Mouse (Mus musculus) kidney, embryonic 15.5 days (tissue): ENCODE measurements at regions not wholly inside any gene's neighbourhood (a gene's known extent, or its start where the extent isn't known, plus 50 kb on each side); places are given as distances from the start of the nearest gene placed in this dataset.
"Not testable (repeated sequence)": the region's sequence is repeated elsewhere in the genome, so short reads cannot be mapped to it uniquely, and the experiment has no call there.

ENCODE experiments used
- ATAC-seq: fragments of 200-750 bp; cut with Nextera tagmentation; replicated peaks from 2 replicates; pipeline ENCODE4 v1.8.0; 2017; ENCODE audit warnings: moderate TSS enrichment; ENCODE audit not compliant: low FRiP score
- H3K27ac ChIP-seq: fragments of 300-500 bp; sonication (generic); 2 replicates; pipeline ENCODE4 v1.5.1; 2015; ENCODE audit warnings: mild to moderate bottlenecking, inconsistent platforms
- H3K27me3 ChIP-seq: fragments of 300-500 bp; sonication (generic); 2 replicates; pipeline ENCODE4 v1.6.1; 2015; ENCODE audit warnings: inconsistent platforms
- H3K36me3 ChIP-seq: fragments of 300-500 bp; sonication (generic); 2 replicates; pipeline ENCODE4 v1.6.1; 2015; ENCODE audit warnings: inconsistent platforms
- H3K4me1 ChIP-seq: fragments of 300-500 bp; sonication (generic); 2 replicates; pipeline ENCODE4 v1.6.1; 2015; ENCODE audit warnings: inconsistent platforms
- H3K4me2 ChIP-seq: fragments of 300-500 bp; sonication (generic); 2 replicates; pipeline ENCODE4 v1.6.1; 2015; ENCODE audit warnings: moderate library complexity, mild to moderate bottlenecking, inconsistent platforms
- H3K4me3 ChIP-seq: fragments of 300-500 bp; sonication (generic); replicated peaks from 2 replicates; pipeline ENCODE4 v1.5.1; 2015; ENCODE audit warnings: mild to moderate bottlenecking, inconsistent platforms
- H3K9ac ChIP-seq: fragments of 300-500 bp; sonication (generic); 2 replicates; pipeline ENCODE4 v1.6.1; 2015; ENCODE audit warnings: mild to moderate bottlenecking, inconsistent platforms
- H3K9me3 ChIP-seq: fragments of 300-500 bp; sonication (generic); replicated peaks from 2 replicates; pipeline ENCODE4 v1.6.1; 2016; ENCODE audit warnings: inconsistent platforms
- WGBS: fragments of 180-500 bp; shearing (Covaris S2); methylation state at CpG from one replicate; pipeline ENCODE4 v1.1.7; 2015; ENCODE audit warnings: mixed read lengths; 5-methylcytosine and 5-hydroxymethylcytosine counted together

DNA sequence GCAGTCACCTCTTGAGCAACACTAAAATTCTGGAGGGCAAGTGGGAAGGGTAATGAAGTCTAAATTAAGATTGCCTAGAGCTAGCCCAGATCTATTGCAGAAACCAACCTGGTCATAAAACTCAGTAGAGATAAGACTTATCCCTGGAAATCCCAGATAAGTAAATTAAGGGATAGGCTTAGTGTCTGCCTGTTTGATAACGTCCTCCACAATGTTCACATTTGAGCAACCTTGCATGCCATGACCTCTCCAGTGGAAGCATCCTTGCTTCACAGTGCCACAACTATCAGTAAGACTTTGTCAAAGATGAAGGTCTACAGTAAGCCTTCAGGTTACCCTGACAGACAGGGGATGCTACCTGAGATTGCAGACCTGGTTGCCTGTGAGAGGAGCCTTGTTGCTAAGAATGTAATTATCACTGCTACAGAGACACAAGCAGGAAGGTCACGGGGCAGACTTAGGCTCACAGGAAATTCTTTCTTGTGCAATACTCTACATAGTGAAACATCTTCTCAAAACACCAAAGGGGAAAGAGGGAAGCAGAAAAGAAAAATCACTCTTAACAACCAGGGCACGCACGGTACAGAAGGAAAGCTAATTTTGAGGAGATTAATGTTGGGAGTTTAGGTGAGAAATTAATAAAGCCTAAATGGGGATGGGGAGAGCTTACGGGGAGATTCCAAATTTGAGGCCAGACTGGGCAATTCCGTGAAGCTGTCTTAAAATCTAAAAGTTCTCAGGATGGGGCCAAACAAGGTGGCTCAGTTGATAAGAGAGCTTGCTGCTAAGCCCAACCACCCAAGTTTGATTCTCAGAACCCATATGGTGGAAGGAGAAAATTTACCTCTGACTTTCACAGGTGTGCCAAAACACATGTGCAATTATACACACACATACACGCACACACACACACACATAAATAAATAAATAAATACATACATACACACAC is 56.9 kb upstream of the Prdm9 start:
- Histone ChIP-seq H3K4me1 (no peaks in the 10 kb centered on the region), H3K9ac (no peak overlapping the region), H3K9me3 (no peaks in the 10 kb centered on the region), H3K4me2 (no peak overlapping the region), H3K27me3 (no peaks in the 10 kb centered on the region), H3K27ac (no peak overlapping the region), H3K4me3 (no peak overlapping the region), H3K36me3 (no peaks in the 10 kb centered on the region)
- WGBS, result 79% methylated on average over 7 of the region's 7 CpGs
- no peak for ATAC-seq

DNA sequence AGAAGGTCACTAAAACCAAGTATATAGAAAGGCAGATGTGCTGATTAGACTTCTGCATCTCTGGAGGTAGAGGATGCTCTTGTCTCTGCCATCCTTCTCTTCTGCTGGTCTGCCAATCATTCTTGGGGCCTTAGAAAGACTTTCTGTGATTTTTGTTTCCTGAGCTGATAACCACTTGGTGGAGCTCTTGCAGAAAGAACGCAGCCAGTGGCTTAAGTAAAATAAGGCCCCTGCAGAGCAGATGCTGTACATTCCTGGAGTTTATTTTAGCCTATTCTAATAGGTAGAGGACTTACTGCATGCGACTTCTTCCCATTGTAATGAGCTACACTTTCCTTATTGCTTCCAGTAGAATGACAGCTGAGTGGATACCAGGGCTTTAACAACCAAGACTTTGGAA is 58.8 kb upstream of the Prdm9 start:
- Histone ChIP-seq H3K27ac (no peak overlapping the region), H3K4me2 (no peak overlapping the region), H3K4me1 (no peaks in the 10 kb centered on the region), H3K36me3 (no peaks in the 10 kb centered on the region), H3K9me3 (no peaks in the 10 kb centered on the region), H3K4me3 (no peak overlapping the region), H3K27me3 (no peaks in the 10 kb centered on the region), H3K9ac (no peak overlapping the region)
- ATAC-seq, result no peak
- WGBS, result 11% methylated on average over 2 of the region's 2 CpGs

DNA sequence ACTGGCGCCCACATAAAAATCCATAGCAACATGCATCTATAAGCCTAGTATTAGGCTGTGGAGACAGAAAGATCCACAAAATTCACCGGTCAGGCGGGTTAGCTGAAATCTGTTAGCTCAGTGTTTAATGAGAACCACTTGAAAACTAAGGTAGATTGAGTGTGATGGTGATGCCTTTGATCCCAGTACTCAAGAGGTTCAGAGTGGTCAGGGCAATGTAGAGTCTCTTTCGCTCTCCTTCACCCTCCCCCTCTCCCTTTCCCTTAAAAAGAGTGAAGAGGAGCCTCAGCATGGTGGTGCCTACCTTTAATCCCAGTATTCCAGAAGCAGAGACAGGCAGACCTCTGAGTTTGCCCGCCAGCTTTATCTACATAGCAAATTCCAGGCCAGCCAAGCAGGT is 66.6 kb upstream of the Prdm9 start:
- ATAC-seq, result no peak
- no peak overlapping the region for H3K4me2 ChIP-seq
- 83% methylated on average over 5 of the region's 5 CpGs for whole genome bisulfite sequencing

DNA sequence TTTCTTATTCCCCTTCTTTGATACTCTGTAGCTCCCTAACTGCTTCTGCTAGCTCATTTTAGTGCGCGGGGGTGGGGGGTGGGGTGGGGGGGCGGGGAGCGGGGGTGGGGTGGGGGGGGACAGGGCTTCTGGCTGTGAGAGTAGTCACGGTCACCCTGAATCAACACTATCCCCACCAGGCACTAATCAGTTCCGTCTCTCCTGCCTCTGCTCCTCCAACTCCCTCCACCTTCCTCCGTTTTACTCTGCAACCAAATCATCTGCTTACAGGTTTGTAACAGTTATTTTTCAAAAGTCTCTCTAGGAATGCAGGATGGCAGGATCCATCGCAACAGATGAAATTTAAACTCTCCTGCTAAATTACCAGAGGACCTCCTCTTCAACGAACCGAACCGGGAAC is 67.5 kb upstream of the Prdm9 start:
- H3K27me3 ChIP-seq, result no peaks in the 10 kb centered on the region
- peak overlapping the region; percentile 20; the same call in 1 of the 2 replicates for H3K4me3 ChIP-seq
- H3K36me3 ChIP-seq, result no peaks in the 10 kb centered on the region
- peaks cover 5% of the 10 kb centered on the region; the same call in 1 of the 2 replicates for H3K9me3 ChIP-seq
- H3K4me2 ChIP-seq, result peak overlapping the region; percentile 48
- H3K9ac ChIP-seq, result no peak overlapping the region
- WGBS, result 15% methylated on average over 11 of the region's 11 CpGs
- H3K4me1 ChIP-seq, result peaks cover 4% of the 10 kb centered on the region; the same call in 1 of the 2 replicates
- H3K27ac ChIP-seq, result no peak overlapping the region
- 0 out of 2 replicates have a peak, but pooled peaks have one; percentile 54 for ATAC-seq

More for the DNA sequence above, 66.6 kb upstream of the Prdm9 start:
- Histone ChIP-seq H3K9me3 (peaks cover 5% of the 10 kb centered on the region; the same call in 1 of the 2 replicates), H3K9ac (no peak overlapping the region), H3K36me3 (no peaks in the 10 kb centered on the region), H3K4me3 (no peak overlapping the region), H3K27ac (no peak overlapping the region), H3K4me1 (peaks cover 4% of the 10 kb centered on the region; the same call in 1 of the 2 replicates), H3K27me3 (no peaks in the 10 kb centered on the region)

DNA sequence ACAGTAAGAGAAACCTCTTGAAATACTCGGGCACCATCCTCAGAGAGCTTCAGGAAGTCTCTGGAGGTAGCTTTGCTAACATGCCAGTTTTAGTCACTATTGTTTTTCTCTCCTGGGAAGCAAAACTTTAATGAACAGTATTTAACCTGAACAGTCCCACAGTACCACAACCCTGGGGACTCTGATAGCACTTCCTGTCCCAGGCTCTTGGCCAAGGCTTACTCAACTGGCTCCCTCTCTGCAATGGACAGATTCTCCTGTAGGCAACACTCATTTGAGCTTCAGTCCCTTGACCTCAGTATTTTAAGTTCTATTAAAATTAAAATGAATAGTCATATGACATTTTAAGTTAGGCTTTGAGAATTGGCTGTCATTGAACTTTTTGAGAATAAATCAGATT is 67.9 kb upstream of the Prdm9 start:
- Histone ChIP-seq H3K4me2 (peak overlapping the region; percentile 48), H3K27ac (no peak overlapping the region), H3K4me1 (peaks cover 4% of the 10 kb centered on the region; the same call in 1 of the 2 replicates), H3K36me3 (no peaks in the 10 kb centered on the region), H3K9me3 (peaks cover 5% of the 10 kb centered on the region; the same call in 1 of the 2 replicates), H3K4me3 (no peak overlapping the region), H3K27me3 (no peaks in the 10 kb centered on the region), H3K9ac (no peak overlapping the region)
- ATAC-seq, result no peak
- WGBS, result 22% methylated on average over 1 of the region's 1 CpGs

DNA sequence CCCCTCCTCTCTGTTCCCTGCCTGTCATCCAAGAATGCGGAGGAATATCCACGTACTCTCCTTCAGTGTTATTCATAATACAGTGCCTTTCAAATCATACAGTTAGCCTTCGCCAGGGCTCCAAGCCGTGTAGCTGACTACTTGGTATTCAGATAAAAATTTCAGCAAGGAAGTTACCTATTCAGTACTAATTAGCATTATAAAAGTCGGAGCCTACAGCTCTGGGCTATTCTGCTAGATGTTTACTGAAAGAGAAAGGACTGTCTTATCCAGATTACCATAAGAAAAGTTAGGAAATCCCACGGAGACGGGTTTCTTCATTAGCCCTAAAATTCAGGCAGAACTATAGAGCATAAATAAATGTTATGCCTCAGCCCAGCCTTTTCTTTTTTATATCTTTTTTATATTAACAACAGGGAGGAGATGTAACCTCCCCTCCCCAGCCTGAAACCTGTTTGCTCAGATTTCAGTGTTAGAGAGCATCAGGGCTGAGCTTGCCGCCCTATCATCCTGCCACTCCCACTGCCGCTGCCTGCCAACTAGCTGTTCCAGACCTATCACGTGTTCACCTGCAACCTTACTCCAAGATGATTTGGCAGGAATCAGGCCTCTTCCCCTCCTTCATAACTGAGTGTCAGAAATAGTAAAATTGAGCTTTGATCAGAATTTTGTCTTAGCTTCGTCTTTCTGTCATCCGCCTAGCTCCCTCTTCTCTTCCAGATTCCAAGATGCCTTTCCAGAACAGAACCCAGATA is 65.5 kb upstream of the Chd1 start:
- not testable (repeated sequence) for H3K9me3 ChIP-seq, H3K36me3 ChIP-seq, H3K4me2 ChIP-seq, ATAC-seq, H3K4me3 ChIP-seq, H3K9ac ChIP-seq, H3K27me3 ChIP-seq, H3K4me1 ChIP-seq, H3K27ac ChIP-seq
- WGBS, result 81% methylated on average over 12 of the region's 12 CpGs

DNA sequence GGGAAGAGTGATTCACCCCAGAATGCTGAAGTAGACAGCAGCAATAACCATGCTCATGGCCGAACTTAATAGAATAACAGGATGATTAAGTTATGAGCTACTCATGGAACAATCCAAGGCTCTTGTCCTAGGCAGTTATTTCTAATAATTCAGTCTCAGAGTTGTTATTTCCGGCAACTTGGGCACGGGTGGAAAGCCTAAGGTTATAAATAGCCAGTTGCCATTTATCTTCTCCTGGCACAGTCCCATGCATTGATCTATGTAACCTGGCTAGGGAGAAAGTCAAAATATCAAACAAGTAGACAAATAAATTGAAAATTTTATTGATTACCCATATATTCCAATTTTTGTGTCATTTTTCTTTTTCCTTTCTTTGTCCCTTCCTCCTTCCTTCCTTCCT is 64.0 kb upstream of the Chd1 start:
- Histone ChIP-seq H3K4me3 (no peak overlapping the region), H3K9ac (no peak overlapping the region), H3K9me3 (no peaks in the 10 kb centered on the region), H3K27me3 (no peaks in the 10 kb centered on the region), H3K4me1 (no peaks in the 10 kb centered on the region), H3K36me3 (no peaks in the 10 kb centered on the region), H3K27ac (no peak overlapping the region), H3K4me2 (no peak overlapping the region)
- 69% methylated on average over 3 of the region's 3 CpGs for WGBS
- no peak for ATAC-seq

DNA sequence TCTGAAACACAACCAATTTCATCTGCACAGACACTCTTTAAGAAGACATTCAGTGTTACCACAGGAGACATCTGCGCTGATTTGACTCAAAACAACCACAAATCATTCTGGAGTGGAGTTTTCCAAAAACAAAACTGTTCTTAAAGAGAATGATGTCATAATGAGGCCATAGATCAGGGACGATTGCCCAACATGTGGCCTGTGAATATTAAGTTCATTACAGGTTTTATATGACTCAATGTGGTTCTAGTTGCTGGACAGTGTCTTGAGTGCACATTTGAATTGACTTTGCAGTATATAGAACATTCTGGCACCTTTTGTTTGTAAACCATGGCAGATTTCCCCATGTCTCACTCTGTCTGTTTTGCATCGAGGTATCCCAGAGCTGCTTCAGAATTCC is 63.0 kb upstream of the Chd1 start:
- Histone ChIP-seq H3K36me3 (no peaks in the 10 kb centered on the region), H3K27ac (no peak overlapping the region), H3K4me1 (no peaks in the 10 kb centered on the region), H3K27me3 (no peaks in the 10 kb centered on the region), H3K9ac (no peak overlapping the region), H3K4me2 (no peak overlapping the region), H3K4me3 (no peak overlapping the region), H3K9me3 (no peaks in the 10 kb centered on the region)
- ATAC-seq, result no peak
- 71% methylated on average over 3 of the region's 3 CpGs for WGBS

DNA sequence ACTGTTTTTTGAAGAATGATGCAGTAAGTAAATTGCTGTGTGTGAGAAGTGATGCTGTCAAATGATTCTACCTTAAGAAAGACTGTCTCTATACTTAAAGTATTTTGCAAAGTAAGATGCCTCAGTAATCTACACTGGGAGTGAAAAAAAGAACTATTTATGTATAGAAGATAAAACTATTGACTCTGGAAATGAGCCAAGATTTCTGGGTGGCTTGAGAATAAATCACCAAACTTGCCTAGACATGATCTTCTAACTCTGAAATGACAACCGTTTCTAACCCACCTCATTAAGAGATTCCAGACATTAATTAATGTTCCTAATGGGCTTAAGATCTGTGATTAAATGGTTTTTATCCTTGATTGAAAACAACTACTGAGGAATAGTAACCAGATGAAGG is 58.0 kb upstream of the Chd1 start:
- no peak overlapping the region for H3K9ac ChIP-seq
- no peak overlapping the region for H3K27ac ChIP-seq
- H3K9me3 ChIP-seq, result no peaks in the 10 kb centered on the region
- H3K4me2 ChIP-seq, result no peak overlapping the region
- no peak for ATAC-seq
- H3K36me3 ChIP-seq, result no peaks in the 10 kb centered on the region
- peaks cover 7% of the 10 kb centered on the region; the same call in 1 of the 2 replicates for H3K4me1 ChIP-seq
- H3K27me3 ChIP-seq, result no peaks in the 10 kb centered on the region
- H3K4me3 ChIP-seq, result no peak overlapping the region
- 14% methylated on average over 1 of the region's 1 CpGs for WGBS

DNA sequence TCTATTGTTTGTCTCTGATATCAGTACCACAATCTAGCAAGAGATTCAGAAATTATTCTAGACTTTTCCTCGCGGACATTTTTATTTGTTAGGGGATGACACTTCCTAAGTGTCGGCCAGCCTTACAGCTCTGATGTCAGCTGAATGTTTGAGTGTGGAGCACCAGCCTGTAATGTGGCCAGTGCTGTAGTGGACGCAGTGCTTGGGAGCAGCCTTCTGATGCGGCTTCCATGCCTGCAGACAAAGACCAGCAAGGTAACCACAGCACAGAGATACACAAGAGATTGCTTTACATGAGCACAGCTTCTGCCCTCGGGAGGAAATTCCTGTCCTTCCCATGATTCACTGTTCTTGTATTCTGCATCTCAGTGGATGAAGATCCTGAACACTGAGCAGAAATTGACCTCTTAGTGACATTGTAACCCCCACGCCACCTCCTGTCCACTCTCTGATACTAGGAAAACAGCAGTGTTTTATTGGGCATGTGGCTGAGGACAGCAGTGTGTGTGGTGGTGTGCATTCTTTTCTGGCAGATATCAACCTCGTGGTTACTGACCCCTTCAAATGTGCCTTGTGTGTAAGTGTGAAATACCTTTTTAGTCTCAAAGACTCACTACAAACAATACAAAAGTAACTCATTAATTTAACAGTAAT is 54.6 kb upstream of the Chd1 start:
- ATAC-seq, result peak; percentile 49

DNA sequence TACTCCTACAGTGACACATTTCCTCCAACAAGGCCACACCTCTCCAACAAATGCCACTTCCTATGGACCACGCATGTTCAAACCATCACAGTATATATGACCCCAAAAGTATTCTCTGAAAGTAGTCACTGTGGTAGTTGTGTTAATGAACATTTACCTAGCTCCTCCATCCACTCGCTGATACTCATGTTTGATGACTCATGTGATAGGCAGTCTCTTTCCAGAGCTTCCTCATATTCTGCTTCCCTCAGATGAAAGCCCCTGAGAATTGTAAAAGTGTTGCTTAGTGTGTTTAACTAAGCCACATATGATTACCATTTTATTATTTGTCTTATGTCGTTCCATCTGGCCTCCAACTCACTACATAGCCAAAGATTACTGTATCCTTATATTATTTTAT is 52.9 kb upstream of the Chd1 start:
- ATAC-seq, result no peak
- no peaks in the 10 kb centered on the region for H3K36me3 ChIP-seq

More for the DNA sequence above, 54.6 kb upstream of the Chd1 start:
- Histone ChIP-seq H3K27ac (no peak overlapping the region), H3K4me1 (peaks cover 13% of the 10 kb centered on the region; the same call in 1 of the 2 replicates), H3K4me3 (no peak overlapping the region), H3K9me3 (no peaks in the 10 kb centered on the region), H3K4me2 (no peak overlapping the region), H3K36me3 (no peaks in the 10 kb centered on the region), H3K9ac (no peak overlapping the region), H3K27me3 (no peaks in the 10 kb centered on the region)
- WGBS, result 21% methylated on average over 8 of the region's 8 CpGs

More for the DNA sequence above, 52.9 kb upstream of the Chd1 start:
- peaks cover 16% of the 10 kb centered on the region; the same call in 1 of the 2 replicates for H3K4me1 ChIP-seq
- no peak overlapping the region for H3K27ac ChIP-seq
- 85% methylated on average over 3 of the region's 3 CpGs for WGBS
- H3K27me3 ChIP-seq, result no peaks in the 10 kb centered on the region
- H3K9ac ChIP-seq, result no peak overlapping the region
- H3K4me2 ChIP-seq, result no peak overlapping the region
- no peaks in the 10 kb centered on the region for H3K9me3 ChIP-seq
- no peak overlapping the region for H3K4me3 ChIP-seq
